Mouse (Mus musculus) cerebellum, adult 2 months (tissue): ENCODE measurements around the gene Myo10.

Experiments
- CTCF ChIP-seq: fragments of 200-500 bp; IDR thresholded peaks from 2 replicates; pipeline ENCODE4 v1.5.1; 2011; ENCODE audit warnings: low read depth, mild to moderate bottlenecking, control low read depth, low read length, moderate library complexity, borderline replicate concordance; ENCODE audit not compliant: insufficient read depth
- POLR2A ChIP-seq: fragments of 200-500 bp; IDR thresholded peaks from 2 replicates; pipeline ENCODE4 v1.6.1; 2011; ENCODE audit warnings: low read length, control low read depth, borderline replicate concordance; ENCODE audit not compliant: insufficient read depth

DNA sequence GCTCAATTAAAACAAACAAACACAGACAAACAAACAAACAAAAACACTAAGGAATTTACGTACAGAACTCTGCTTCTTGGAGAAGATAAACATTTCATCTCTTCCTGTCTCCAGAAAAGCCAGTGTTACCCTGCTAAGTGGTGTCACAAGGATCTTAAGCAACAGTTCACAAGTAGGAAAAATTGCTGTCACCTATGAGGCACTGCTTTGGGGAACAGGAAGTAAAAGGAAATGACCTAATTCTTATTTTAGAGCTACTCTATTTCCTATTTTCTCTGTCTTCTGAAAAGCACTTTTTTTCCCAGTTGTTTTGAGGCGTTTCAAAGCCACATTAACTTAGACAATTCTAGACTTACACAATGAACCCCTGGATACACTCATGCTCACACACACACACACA is 208.1 kb downstream of the Myo10 start:
- no peak for TF ChIP-seq CTCF
- TF ChIP-seq POLR2A: no peak
